ENCODE assay signal across 10 mouse cellular contexts in genomic region chr15:54164350-54164749, GRCm38 (mm10).
DNase-seq lines count a peak whose midpoint lies in the region; ATAC-seq and TF ChIP-seq lines count a peak whose summit lies in the region.
"Had no signal": no experiment of that assay in that cellular context is flagged by ENCODE, and none has a peak within 500 bp of the region (broad histone marks: within the 10 kb centered on the region; RNA-seq: fewer than 3 reads in every experiment).

No protein-coding gene starts in this region.

- ATAC-seq in hindbrain, postnatal 0 days: no peak
- no peak for ATAC-seq in erythroblast, adult 5-6 weeks (replicated peaks; ENCODE audit: low FRiP score, poor library complexity, severe bottlenecking)
- ATAC-seq: midbrain, embryonic 13.5 days had no signal

- peak; percentile 10 for DNase-seq in hindbrain, postnatal 0 days (ENCODE audit: low spot score)
- no peak for DNase-seq in hindbrain, embryonic 10.5 days (ENCODE audit: low spot score)
- DNase-seq in NIH3T3 (ENCODE audit: low read depth): peak; percentile 58
- DNase-seq in adrenal gland, postnatal 4 days (ENCODE audit: low spot score in 2 of 2): peak; percentile 5 to 16
- DNase-seq in kidney, postnatal 36 days: peak; percentile 39 to 73
- DNase-seq in frontal cortex, postnatal 36 days (ENCODE audit: low spot score in 2 of 2): no peak
- DNase-seq in heart, postnatal 10 days: no peak

- no peaks in the 10 kb centered on the region for H3K4me1 ChIP-seq in hindbrain, postnatal 0 days (ENCODE audit: insufficient read depth, low read length)
- H3K4me1 ChIP-seq in hindbrain, embryonic 10.5 days (replicated peaks): no peaks in the 10 kb centered on the region
- H3K4me1 ChIP-seq: liver, embryonic 15.5 days; midbrain, embryonic 13.5 days had no signal

- H3K9me3 ChIP-seq in hindbrain, postnatal 0 days (ENCODE audit: low read length): no peaks in the 10 kb centered on the region
- H3K9me3 ChIP-seq in hindbrain, embryonic 10.5 days: no peaks in the 10 kb centered on the region
- H3K9me3 ChIP-seq: liver, embryonic 15.5 days; midbrain, embryonic 13.5 days had no signal

- H3K27me3 ChIP-seq in hindbrain, postnatal 0 days (ENCODE audit: insufficient read depth, low read length): no peaks in the 10 kb centered on the region
- no peaks in the 10 kb centered on the region for H3K27me3 ChIP-seq in hindbrain, embryonic 10.5 days (ENCODE audit: insufficient read depth, poor library complexity, severe bottlenecking)
- H3K27me3 ChIP-seq: liver, embryonic 15.5 days; midbrain, embryonic 13.5 days had no signal

- WGBS in hindbrain, postnatal 0 days: 79% methylated on average over 1 of the region's 1 CpGs
- 75% methylated on average over 1 of the region's 1 CpGs for WGBS in hindbrain, embryonic 10.5 days

- no peak overlapping the region for H3K4me3 ChIP-seq in hindbrain, postnatal 0 days (ENCODE audit: low read length)
- no peak overlapping the region for H3K4me3 ChIP-seq in hindbrain, embryonic 10.5 days
- H3K4me3 ChIP-seq: liver, embryonic 15.5 days; midbrain, embryonic 13.5 days had no signal

- no peak for TF ChIP-seq CTCF in hindbrain, postnatal 0 days (IDR thresholded peaks at IDR 0.05; ENCODE audit: low read depth)

- no peak overlapping the region for H3K4me2 ChIP-seq in hindbrain, postnatal 0 days (ENCODE audit: low read depth, low read length)
- H3K4me2 ChIP-seq: liver, embryonic 15.5 days; midbrain, embryonic 13.5 days had no signal

- intact Hi-C loops in heart, postnatal 10 days (cut with DNase I): no loop called here

- no peaks in the 10 kb centered on the region for H3K36me3 ChIP-seq in hindbrain, postnatal 0 days (ENCODE audit: insufficient read depth, low read length)
- H3K36me3 ChIP-seq in hindbrain, embryonic 10.5 days: no peaks in the 10 kb centered on the region
- H3K36me3 ChIP-seq: liver, embryonic 15.5 days; midbrain, embryonic 13.5 days had no signal

- no peak overlapping the region for H3K27ac ChIP-seq in hindbrain, postnatal 0 days
- no peak overlapping the region for H3K27ac ChIP-seq in hindbrain, embryonic 10.5 days
- H3K27ac ChIP-seq: liver, embryonic 15.5 days; midbrain, embryonic 13.5 days had no signal

- H3K9ac ChIP-seq in hindbrain, postnatal 0 days (replicated peaks; ENCODE audit: low read length): no peak overlapping the region
- H3K9ac ChIP-seq: liver, embryonic 15.5 days; midbrain, embryonic 13.5 days had no signal

Comparison
In these comparisons a context has a peak if more than half of its experiments do, and no peak if none do; other contexts are left out.
1. DNase-seq: peak in hindbrain, postnatal 0 days (single experiment), NIH3T3 (single experiment), adrenal gland, postnatal 4 days (2 of 2) and kidney, postnatal 36 days (2 of 2); none in hindbrain, embryonic 10.5 days (single experiment), frontal cortex, postnatal 36 days (0 of 2) and heart, postnatal 10 days (0 of 2).